Mouse (Mus musculus) small intestine, adult 2 months (tissue): Measurements from ENCODE around the gene Abcb1a.

Experiments
- CTCF ChIP-seq: fragments of 200-500 bp; IDR thresholded peaks from 2 replicates; pipeline ENCODE4 v1.5.1; 2012; ENCODE audit warnings: low read depth, mild to moderate bottlenecking, control low read depth, inconsistent platforms, low read length, moderate library complexity, mixed read lengths; ENCODE audit not compliant: insufficient replicate concordance, insufficient read length; ENCODE audit errors: extremely low read depth
- POLR2A ChIP-seq: fragments of 200-500 bp; IDR thresholded peaks from 2 replicates; pipeline ENCODE4 v1.6.1; 2012; ENCODE audit warnings: low read depth, mild to moderate bottlenecking, control low read depth, inconsistent platforms, low read length, moderate library complexity

DNA sequence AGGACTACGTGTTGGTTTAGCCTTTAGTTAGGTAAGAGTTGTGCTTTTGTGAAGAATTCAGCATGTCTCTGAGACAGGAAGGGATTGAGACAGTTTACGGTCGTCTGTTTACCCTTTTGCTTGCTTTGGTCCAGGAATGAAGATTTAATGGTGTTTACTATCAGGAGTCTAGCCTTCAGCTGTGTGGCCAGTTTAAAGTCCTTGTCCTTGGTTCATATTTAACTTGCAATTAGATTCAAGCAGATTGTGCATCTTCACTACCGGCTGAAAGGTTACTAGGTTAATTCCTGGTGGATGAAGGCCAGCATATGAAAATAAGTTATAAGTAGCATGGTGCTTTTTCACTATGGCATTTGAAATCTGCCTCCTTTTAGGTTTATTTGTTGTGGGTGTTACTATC lies 132.4 kb downstream of the Abcb1a start:
- TF ChIP-seq CTCF, result no peak
- no peak for TF ChIP-seq POLR2A
